26 mouse cellular contexts compared by ENCODE assay signal in the genomic region with DNA sequence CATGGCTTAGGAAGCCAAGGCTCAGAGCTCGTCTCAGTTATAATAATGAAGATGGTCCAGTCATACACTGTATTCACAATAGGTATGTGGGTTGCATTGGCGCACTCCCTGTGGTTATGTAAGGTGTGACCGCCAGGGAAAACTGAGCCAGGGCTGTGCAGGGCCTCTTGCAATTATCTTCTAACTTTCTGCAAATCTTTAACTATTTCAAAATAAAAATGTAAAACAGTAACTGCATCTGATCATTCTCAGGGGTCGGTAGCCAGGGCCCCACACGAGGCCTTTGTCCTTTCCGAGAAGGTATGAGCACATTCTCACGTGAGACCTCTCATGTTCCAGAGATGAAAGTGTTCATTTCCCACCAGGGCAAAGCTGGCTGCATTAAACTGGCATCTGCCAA.
DNase-seq lines count a peak whose midpoint lies in the region; ATAC-seq and TF ChIP-seq lines count a peak whose summit lies in the region.
"Had no signal": no experiment of that assay in that cellular context is flagged by ENCODE, and none has a peak within 500 bp of the region (broad histone marks: within the 10 kb centered on the region; RNA-seq: fewer than 3 reads in every experiment).

No protein-coding gene starts in this region.

- no peaks in the 10 kb centered on the region for H3K36me3 ChIP-seq in intestine, embryonic 15.5 days
- no peaks in the 10 kb centered on the region; the same call in 1 of the 2 replicates for H3K36me3 ChIP-seq in kidney, adult 2 months (ENCODE audit: control insufficient read depth, insufficient read depth, low read length)
- no peaks in the 10 kb centered on the region for H3K36me3 ChIP-seq in kidney, postnatal 0 days (ENCODE audit: insufficient read depth, low read length)
- H3K36me3 ChIP-seq: forebrain, embryonic 10.5 days; forebrain, embryonic 15.5 days; heart, embryonic 12.5 days; liver, embryonic 12.5 days; midbrain, embryonic 12.5 days; stomach, embryonic 15.5 days had no signal

- H3K27me3 ChIP-seq in intestine, embryonic 15.5 days (replicated peaks) = no peaks in the 10 kb centered on the region
- no peaks in the 10 kb centered on the region for H3K27me3 ChIP-seq in kidney, adult 2 months (replicated peaks; ENCODE audit: control insufficient read depth, insufficient read depth, low read length)
- H3K27me3 ChIP-seq in kidney, postnatal 0 days (ENCODE audit: insufficient read depth, low read length) = no peaks in the 10 kb centered on the region
- H3K27me3 ChIP-seq: embryonic facial prominence, embryonic 13.5 days; forebrain, embryonic 15.5 days; heart, embryonic 12.5 days; liver, embryonic 12.5 days; midbrain, embryonic 12.5 days; stomach, embryonic 15.5 days had no signal

- H3K4me3 ChIP-seq in intestine, embryonic 15.5 days (replicated peaks) = no peak overlapping the region
- H3K4me3 ChIP-seq in kidney, adult 2 months (ENCODE audit: insufficient read depth, low read depth, low read length) = no peak overlapping the region
- H3K4me3 ChIP-seq in kidney, postnatal 0 days (replicated peaks; ENCODE audit: low read depth, low read length) = no peak overlapping the region
- H3K4me3 ChIP-seq: embryonic facial prominence, embryonic 13.5 days; forebrain, embryonic 10.5 days; forebrain, embryonic 15.5 days; gastrocnemius, adult 2 months; heart, adult 2 months; heart, embryonic 12.5 days; layer of hippocampus, adult 2 months; liver, embryonic 12.5 days; megakaryocyte, embryonic 14.5 days; midbrain, embryonic 12.5 days; stomach, embryonic 15.5 days had no signal

- 0 out of 2 replicates have a peak overlapping the region, but pooled peaks have one; percentile 5 for H3K27ac ChIP-seq in intestine, embryonic 15.5 days
- peak overlapping the region; percentile 95 for H3K27ac ChIP-seq in kidney, adult 2 months (ENCODE audit: insufficient read depth, low read depth, low read length)
- H3K27ac ChIP-seq in kidney, postnatal 0 days = 0 out of 2 replicates have a peak overlapping the region, but pooled peaks have one; percentile 42
- H3K27ac ChIP-seq: embryonic facial prominence, embryonic 13.5 days; forebrain, embryonic 10.5 days; forebrain, embryonic 15.5 days; gastrocnemius, adult 2 months; heart, adult 2 months; layer of hippocampus, adult 2 months; liver, embryonic 12.5 days; midbrain, embryonic 12.5 days; stomach, embryonic 15.5 days had no signal

- intact Hi-C loops in heart, postnatal 14 days (cut with DNase I) = no loop called here

- H3K4me2 ChIP-seq in intestine, embryonic 15.5 days (replicated peaks) = no peak overlapping the region
- no peak overlapping the region for H3K4me2 ChIP-seq in kidney, postnatal 0 days (ENCODE audit: low read length)
- H3K4me2 ChIP-seq: embryonic facial prominence, embryonic 13.5 days; forebrain, embryonic 15.5 days; heart, embryonic 12.5 days; liver, embryonic 12.5 days; midbrain, embryonic 12.5 days; stomach, embryonic 15.5 days had no signal

- H3K9ac ChIP-seq in intestine, embryonic 15.5 days = no peak overlapping the region
- H3K9ac ChIP-seq in kidney, postnatal 0 days (ENCODE audit: low read depth, low read length) = no peak overlapping the region
- H3K9ac ChIP-seq: embryonic facial prominence, embryonic 13.5 days; forebrain, embryonic 15.5 days; heart, embryonic 12.5 days; liver, embryonic 12.5 days; liver, postnatal 0 days; midbrain, embryonic 12.5 days; stomach, embryonic 15.5 days had no signal

- 71% methylated on average over 7 of the region's 7 CpGs for WGBS in intestine, embryonic 15.5 days
- WGBS in kidney, adult 2 months = 45% methylated on average over 7 of the region's 7 CpGs
- WGBS in kidney, postnatal 0 days = 63% methylated on average over 7 of the region's 7 CpGs

- peak; percentile 72 for ATAC-seq in intestine, embryonic 15.5 days
- peak; percentile 79 for ATAC-seq in kidney, postnatal 0 days (replicated peaks; ENCODE audit: low FRiP score, low read depth)
- ATAC-seq: forebrain, embryonic 15.5 days; hindbrain, embryonic 16.5 days; liver, embryonic 12.5 days; liver, postnatal 0 days had no signal

- H3K9me3 ChIP-seq in intestine, embryonic 15.5 days = no peaks in the 10 kb centered on the region
- H3K9me3 ChIP-seq in kidney, postnatal 0 days (replicated peaks; ENCODE audit: low read length) = no peaks in the 10 kb centered on the region
- H3K9me3 ChIP-seq: embryonic facial prominence, embryonic 13.5 days; forebrain, embryonic 10.5 days; forebrain, embryonic 15.5 days; heart, embryonic 12.5 days; liver, embryonic 12.5 days; megakaryocyte, embryonic 14.5 days; midbrain, embryonic 12.5 days; stomach, embryonic 15.5 days had no signal

- TF ChIP-seq CTCF in kidney, adult 2 months (conservative IDR thresholded peaks at IDR 0.05; ENCODE audit: insufficient read depth, insufficient read length, low read depth, low read length) = no peak
- peak; percentile 26; the same call in 1 of the 2 replicates for TF ChIP-seq CTCF in kidney, postnatal 0 days (IDR thresholded peaks at IDR 0.05; ENCODE audit: low read depth)

- peak; percentile 89 for DNase-seq in kidney, adult 2 months
- DNase-seq in kidney, postnatal 0 days (ENCODE audit: low spot score) = peak; percentile 33
- peak; percentile 51 for DNase-seq in yolk sac, embryonic 10.5 days (ENCODE audit: low spot score)
- DNase-seq in thymus, postnatal 36 days = no peak
- DNase-seq in heart, postnatal 14 days = no peak
- DNase-seq in lung, postnatal 25 days (ENCODE audit: low spot score) = no peak
- DNase-seq: adrenal gland, postnatal 25 days; cerebellum, adult 11-12 months; cerebellum, adult 9-11 months; embryo, embryonic 11 days; gastrocnemius, adult 2 months; heart, adult 2 months; left cerebral cortex, postnatal 4 days; liver, postnatal 0 days; lung, postnatal 4 days had no signal

- H3K4me1 ChIP-seq in intestine, embryonic 15.5 days (replicated peaks) = peaks cover 9% of the 10 kb centered on the region
- peaks cover 56% of the 10 kb centered on the region for H3K4me1 ChIP-seq in kidney, adult 2 months (ENCODE audit: control insufficient read depth, insufficient read depth, low read length)
- peaks cover 20% of the 10 kb centered on the region for H3K4me1 ChIP-seq in kidney, postnatal 0 days (replicated peaks; ENCODE audit: insufficient read depth, low read length)
- H3K4me1 ChIP-seq: forebrain, embryonic 10.5 days; liver, embryonic 12.5 days; midbrain, embryonic 12.5 days had no signal

- no peak for TF ChIP-seq POLR2A in kidney, adult 2 months (IDR thresholded peaks at IDR 0.05; ENCODE audit: low read depth, low read length)

Comparison
In these comparisons a context has a peak if more than half of its experiments do, and no peak if none do; other contexts are left out.
1. H3K27ac ChIP-seq: peak in every context shown above with its lines; median percentile 95 in kidney, adult 2 months; 42 in kidney, postnatal 0 days; 5 in intestine, embryonic 15.5 days.
2. DNase-seq: peak in kidney, adult 2 months (single experiment), kidney, postnatal 0 days (single experiment) and yolk sac, embryonic 10.5 days (single experiment); none in thymus, postnatal 36 days (0 of 2), heart, postnatal 14 days (0 of 2) and lung, postnatal 25 days (single experiment).